Mouse (Mus musculus): ENCODE measurements around the gene Eipr1. TPM values are rescaled to one million over a fixed set of nuclear protein-coding genes. Genes with fewer than 3 reads are reported as not detected.
A peak's percentile ranks its signal among the peaks of the same experiment; 100 is the strongest.

Eipr1 gene
- polyA plus RNA-seq, 1 experiment from 2014 or later: 25.6 TPM

DNA sequence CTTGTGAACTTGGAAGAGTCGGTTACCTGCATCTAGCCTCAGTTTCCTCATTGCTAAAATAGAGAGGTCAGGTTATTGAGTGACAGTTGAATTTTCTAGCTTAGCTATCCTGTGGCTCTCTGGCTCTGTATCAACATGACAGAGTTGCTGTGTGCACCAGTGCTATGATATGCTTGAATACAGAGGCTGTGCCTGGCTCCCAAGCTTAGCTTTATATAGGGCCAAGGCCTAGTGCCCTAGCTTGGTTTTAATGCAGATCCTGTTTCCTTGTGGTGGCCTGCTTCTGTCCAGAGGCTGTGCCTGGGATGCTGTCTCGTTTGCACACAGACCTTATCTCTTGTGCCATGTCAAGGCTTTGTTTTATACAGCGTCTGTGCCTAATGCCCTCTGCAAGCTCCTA lies 66.3 kb downstream of the Eipr1 start:
- DNase-seq (ENCODE audit: low read depth, low spot score) (no peak), ATAC-seq (no peak)
- H3K27me3 ChIP-seq: no peaks in the 10 kb centered on the region
- ChIA-PET POLR2A (no interaction called here), CTCF (no interaction called here)
- in situ Hi-C loops (cut with MboI; ENCODE audit: low pct_unique_long_range_greater_than_20kb): no loop called here
- no peak for TF ChIP-seq CTCF (IDR thresholded peaks at IDR 0.05)

DNA sequence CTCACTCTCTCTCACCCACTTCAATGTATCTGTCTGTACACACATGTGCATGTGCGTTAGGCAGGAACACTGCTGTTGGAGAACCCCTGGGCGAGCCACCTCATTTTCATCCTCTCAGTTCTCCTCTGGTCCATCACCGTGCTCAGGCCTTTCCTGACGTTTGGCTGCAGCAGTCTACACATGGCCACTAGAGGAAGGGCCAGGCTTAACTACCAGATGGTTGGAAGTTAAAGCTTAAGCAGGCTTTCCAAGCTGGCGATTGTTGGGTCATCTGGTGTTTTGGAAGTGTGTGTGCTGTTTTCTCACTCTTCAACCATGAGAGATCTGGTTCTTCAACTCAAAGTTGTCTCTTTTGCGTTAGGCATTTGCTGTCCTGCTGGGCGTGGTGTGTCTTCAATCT lies 71.9 kb downstream of the Eipr1 start:
- POLR2A ChIA-PET: no interaction called here

DNA sequence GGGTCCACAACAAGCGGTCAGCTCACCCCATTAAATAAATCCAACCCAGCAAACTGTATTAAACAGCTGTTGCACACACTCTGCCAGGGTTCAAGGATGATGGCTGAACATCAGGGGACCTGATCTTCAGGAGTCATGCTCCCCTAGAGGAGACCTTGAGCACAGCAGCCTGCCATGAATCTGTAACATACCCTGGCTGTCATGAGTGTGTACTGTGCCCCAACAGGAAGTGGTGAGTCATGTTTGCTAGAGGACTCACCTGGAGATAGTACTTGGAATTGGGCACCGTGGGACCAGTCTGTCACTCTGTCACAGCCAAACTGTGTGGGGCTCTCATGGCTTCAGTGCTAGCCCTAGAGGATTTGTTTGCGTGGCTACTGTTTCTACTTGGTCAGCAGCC lies 77.9 kb downstream of the Eipr1 start:
- in situ Hi-C loops (cut with MboI; ENCODE audit: low pct_unique_long_range_greater_than_20kb): no loop called here
- TF ChIP-seq CTCF (IDR thresholded peaks at IDR 0.05): no peak
- no peaks in the 10 kb centered on the region for H3K27me3 ChIP-seq
- ATAC-seq (no peak), DNase-seq (ENCODE audit: low read depth, low spot score) (no peak)
- CTCF ChIA-PET: no interaction called here
- POLR2A ChIA-PET: no interaction called here

More for the DNA sequence above, 71.9 kb downstream of the Eipr1 start:
- no peaks in the 10 kb centered on the region for H3K27me3 ChIP-seq
- ATAC-seq (no peak), DNase-seq (ENCODE audit: low read depth, low spot score) (no peak)
- CTCF ChIA-PET: no interaction called here
- in situ Hi-C loops (cut with MboI; ENCODE audit: low pct_unique_long_range_greater_than_20kb): no loop called here
- TF ChIP-seq CTCF (IDR thresholded peaks at IDR 0.05): no peak

DNA sequence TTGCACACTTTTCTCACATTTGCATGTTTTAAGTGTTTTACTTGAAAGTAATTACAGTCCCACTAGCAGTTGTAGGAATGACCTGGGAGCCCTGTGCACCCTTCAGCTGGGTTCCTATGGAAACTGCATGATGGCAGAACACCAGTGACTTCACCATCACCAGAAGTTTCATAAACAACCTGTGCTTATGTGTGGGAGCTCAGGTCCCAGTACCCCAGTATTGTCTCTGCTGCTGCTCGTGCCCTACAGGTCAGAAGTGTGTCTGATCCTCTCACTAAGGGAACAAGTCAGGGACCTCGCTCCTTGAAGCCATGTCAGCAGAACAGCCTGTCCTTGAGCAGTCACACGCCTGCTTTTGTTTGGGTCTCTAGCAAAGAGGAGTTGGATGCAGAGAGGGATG lies 78.9 kb downstream of the Eipr1 start:
- TF ChIP-seq CTCF (IDR thresholded peaks at IDR 0.05): no peak
- POLR2A ChIA-PET: no interaction called here
- CTCF ChIA-PET: no interaction called here

DNA sequence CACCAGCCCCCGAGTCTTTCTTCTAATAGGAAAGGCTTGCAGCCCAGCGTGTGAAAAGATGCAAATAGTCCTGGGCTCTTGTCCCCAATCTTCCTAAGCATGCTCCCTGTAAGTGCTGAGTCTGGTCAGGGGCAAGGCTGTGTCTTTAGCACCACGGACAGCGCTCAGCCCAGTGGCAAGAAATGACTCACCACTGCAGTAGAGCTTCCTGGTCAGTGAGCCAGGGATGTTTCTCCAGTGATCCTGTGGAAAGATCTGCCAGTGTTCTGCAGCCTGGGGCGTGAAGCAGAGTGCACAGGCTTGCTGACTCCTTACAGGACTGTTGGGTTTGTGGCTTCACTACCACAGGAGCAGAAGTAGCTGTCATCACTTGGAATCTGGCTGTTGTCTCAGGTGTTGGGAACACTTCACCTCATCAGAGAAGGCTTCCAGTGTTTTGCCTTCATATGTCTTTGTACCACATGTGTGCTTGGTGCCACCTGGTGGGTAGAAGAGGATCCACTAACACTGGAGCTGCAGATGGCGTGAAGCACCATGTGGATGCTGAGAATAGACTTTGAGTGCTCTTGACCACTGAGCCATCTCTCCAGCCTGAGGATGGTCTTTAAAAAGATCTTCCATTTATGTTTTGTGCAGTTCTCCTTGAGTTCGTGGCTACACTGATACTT lies 79.6 kb downstream of the Eipr1 start:
- ChIA-PET CTCF (interaction anchor here (1.2 kb wide), 1 partner anchor 23 kb away, joined by 3 read pairs; no protein-coding TSS in a partner anchor), POLR2A (no interaction called here)
- H3K27me3 ChIP-seq: no peaks in the 10 kb centered on the region
- TF ChIP-seq CTCF (IDR thresholded peaks at IDR 0.05): no peak
- ATAC-seq (peak; percentile 95), DNase-seq (ENCODE audit: low read depth, low spot score) (peak; percentile 35)
- in situ Hi-C loops (cut with MboI; ENCODE audit: low pct_unique_long_range_greater_than_20kb): no loop called here

More for the DNA sequence above, 78.9 kb downstream of the Eipr1 start:
- in situ Hi-C loops (cut with MboI; ENCODE audit: low pct_unique_long_range_greater_than_20kb): no loop called here
- ATAC-seq: no peak
- H3K27me3 ChIP-seq: no peaks in the 10 kb centered on the region
- no peak for DNase-seq (ENCODE audit: low read depth, low spot score)

DNA sequence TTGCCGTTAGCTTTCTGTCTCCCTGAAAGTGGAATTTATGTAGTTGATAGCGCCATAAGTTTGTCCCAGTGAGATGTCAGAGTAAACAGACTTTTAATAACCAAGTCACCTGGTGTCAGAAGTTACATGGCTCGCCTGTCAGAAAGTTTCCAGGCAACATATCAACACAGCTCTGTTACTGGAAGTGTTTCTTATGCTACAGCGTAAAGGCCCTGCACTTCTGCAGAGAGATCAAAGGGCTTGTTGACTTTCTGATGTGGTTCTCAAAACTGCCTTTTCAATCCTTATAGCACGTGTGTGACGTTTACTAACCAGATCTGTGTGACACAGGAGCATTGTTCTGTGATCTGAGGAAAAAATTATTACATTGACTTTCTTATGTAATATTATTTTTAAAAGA lies 82.7 kb downstream of the Eipr1 start:
- in situ Hi-C loops (cut with MboI; ENCODE audit: low pct_unique_long_range_greater_than_20kb): no loop called here
- CTCF ChIA-PET: no interaction called here
- POLR2A ChIA-PET: no interaction called here
- ATAC-seq (no peak), DNase-seq (ENCODE audit: low read depth, low spot score) (no peak)
- TF ChIP-seq CTCF (IDR thresholded peaks at IDR 0.05): no peak
- H3K27me3 ChIP-seq: no peaks in the 10 kb centered on the region

DNA sequence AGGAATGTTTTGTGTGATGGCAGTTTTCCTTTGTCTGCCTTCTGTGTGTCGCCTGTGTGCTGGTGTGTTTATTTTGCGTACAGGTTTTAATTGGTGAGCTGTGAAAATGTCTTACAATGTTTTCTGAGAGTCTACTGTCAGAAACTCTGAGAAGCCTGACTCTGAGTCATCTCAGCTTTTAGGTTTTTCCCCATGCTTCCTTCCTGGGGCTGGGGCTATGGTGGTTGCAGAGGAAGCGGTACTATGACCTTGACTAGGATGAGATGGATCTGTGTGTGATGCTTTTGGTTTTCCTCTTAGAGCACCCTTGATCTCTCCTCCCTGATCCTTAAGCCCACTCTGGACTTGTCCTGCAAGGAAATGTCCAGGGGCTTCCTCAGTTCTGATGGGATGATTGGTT lies 84.1 kb downstream of the Eipr1 start:
- DNase-seq (ENCODE audit: low read depth, low spot score): no peak
- H3K27me3 ChIP-seq: no peaks in the 10 kb centered on the region
- POLR2A ChIA-PET: no interaction called here
- ATAC-seq: no peak
- CTCF ChIA-PET: no interaction called here
- no peak for TF ChIP-seq CTCF (IDR thresholded peaks at IDR 0.05)
- in situ Hi-C loops (cut with MboI; ENCODE audit: low pct_unique_long_range_greater_than_20kb): no loop called here

DNA sequence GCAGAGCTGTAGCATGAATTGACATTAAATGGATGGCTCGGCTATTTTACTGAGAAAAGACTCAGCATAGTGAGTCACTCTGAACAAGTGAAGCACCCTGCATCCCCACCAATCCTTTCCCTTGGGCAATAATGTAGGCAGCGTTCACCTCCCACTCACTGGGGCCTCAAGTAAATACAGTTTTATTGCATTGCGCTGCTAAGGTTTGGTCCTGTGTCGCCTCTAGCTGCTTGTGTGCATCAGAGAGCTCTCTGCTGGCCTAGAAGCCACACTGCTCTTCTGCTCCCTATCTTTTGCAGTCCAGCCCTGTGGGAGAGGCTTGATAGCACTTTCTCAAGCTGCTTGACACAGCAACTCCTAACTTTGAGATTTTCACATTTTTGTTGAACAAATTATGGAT lies 86.7 kb downstream of the Eipr1 start:
- in situ Hi-C loops (cut with MboI; ENCODE audit: low pct_unique_long_range_greater_than_20kb): no loop called here
- TF ChIP-seq CTCF (IDR thresholded peaks at IDR 0.05): no peak
- CTCF ChIA-PET: no interaction called here

DNA sequence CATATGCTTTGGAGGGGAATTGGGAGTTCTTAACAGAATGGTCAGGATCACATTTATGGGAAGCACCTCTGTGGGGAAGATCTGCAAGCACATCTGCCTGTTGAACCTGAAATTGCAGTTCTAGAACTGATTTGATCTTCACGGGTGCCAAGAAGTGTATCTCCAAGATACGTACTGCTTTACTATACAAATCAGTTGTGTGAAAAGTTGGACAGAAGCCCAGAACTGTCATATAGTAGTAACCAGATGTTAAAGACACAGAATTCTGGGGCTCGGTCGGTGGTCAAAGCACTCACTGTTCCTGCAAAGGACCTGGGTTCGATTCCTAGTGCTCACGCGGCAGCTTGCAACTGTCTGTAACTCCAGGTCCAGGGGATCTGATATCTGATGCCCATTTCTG lies 87.4 kb downstream of the Eipr1 start:
- TF ChIP-seq CTCF (IDR thresholded peaks at IDR 0.05): no peak
- CTCF ChIA-PET: no interaction called here
- ATAC-seq (no peak), DNase-seq (ENCODE audit: low read depth, low spot score) (no peak)
- H3K27me3 ChIP-seq: no peaks in the 10 kb centered on the region
- in situ Hi-C loops (cut with MboI; ENCODE audit: low pct_unique_long_range_greater_than_20kb): no loop called here
- POLR2A ChIA-PET: no interaction called here

More for the DNA sequence above, 86.7 kb downstream of the Eipr1 start:
- ATAC-seq (no peak), DNase-seq (ENCODE audit: low read depth, low spot score) (no peak)
- no peaks in the 10 kb centered on the region for H3K27me3 ChIP-seq
- POLR2A ChIA-PET: no interaction called here

DNA sequence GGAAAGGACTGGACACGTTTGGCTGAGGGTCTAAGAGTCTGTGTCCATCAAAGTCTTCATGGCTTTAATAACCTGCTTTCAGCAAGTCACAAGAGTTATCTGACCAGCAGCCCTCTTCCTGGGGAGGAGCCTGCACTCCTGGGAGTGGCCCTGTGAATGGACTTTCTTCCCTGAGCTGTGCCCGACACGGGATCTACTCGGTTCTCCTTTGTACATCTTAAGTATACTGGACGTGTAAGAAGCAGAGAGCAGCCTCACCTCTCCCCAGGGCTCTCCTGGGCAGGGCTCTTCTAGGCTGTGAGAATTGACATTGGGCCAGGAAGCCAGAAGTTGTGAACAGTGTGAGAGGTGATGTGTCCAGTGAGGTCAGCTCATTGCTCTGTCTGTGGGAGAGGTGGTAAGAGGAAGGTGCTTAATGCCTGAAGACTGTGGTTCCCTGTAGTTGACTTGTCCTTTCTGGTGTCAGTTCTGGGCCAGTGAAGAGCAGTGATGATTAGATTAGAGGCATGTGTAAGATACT lies 89.6 kb downstream of the Eipr1 start:
- H3K27me3 ChIP-seq: no peaks in the 10 kb centered on the region
- no peak for ATAC-seq
- CTCF ChIA-PET: no interaction called here
- in situ Hi-C loops (cut with MboI; ENCODE audit: low pct_unique_long_range_greater_than_20kb): no loop called here
- POLR2A ChIA-PET: no interaction called here
- no peak for DNase-seq (ENCODE audit: low read depth, low spot score)
- TF ChIP-seq CTCF (IDR thresholded peaks at IDR 0.05): no peak

DNA sequence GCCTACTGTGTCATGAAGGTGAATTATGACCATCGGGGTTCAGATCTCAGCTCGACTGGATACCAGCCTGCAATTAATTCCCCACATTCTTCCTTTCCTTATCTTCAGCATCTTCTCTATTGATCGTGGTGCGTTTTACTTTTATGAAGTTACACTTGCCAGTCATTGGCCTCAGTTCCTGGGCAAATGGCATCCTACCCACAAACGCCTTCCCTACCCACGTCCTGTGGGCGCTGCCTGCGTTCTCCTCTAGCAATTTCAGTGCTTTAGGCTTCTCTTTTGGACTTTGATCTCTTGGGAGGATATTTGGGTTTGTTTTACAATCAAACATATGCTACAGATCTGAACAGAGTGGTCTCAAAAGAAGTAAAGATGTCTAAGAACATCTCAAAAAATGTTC lies 94.2 kb downstream of the Eipr1 start:
- ChIA-PET CTCF (no interaction called here), POLR2A (no interaction called here)
- DNase-seq (ENCODE audit: low read depth, low spot score): no peak
- ATAC-seq: no peak
- no peak for TF ChIP-seq CTCF (IDR thresholded peaks at IDR 0.05)
- in situ Hi-C loops (cut with MboI; ENCODE audit: low pct_unique_long_range_greater_than_20kb): no loop called here
- H3K27me3 ChIP-seq: no peaks in the 10 kb centered on the region

DNA sequence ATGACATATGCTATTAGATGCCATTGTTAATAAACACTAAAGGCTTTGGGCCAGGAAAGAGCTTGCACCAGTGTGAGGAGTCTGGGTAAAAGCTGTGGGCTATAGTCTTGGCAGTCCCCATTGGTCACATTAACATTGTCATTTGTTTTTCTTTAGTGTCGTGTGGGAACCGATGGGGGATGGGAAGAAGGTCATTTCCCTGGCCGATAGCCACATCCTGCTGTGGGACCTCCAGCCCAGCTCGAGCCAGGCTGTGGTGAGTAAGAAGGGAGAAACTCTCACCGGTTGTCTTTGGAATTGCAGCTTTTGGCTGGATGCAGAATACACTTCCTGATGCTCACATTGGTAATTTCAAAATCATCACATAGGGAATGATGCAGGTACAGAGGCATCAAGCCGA lies 95.8 kb downstream of the Eipr1 start:
- in situ Hi-C loops (cut with MboI; ENCODE audit: low pct_unique_long_range_greater_than_20kb): no loop called here
- ChIA-PET CTCF (no interaction called here), POLR2A (no interaction called here)
- DNase-seq (ENCODE audit: low read depth, low spot score): no peak
- no peaks in the 10 kb centered on the region for H3K27me3 ChIP-seq
- no peak for ATAC-seq
- TF ChIP-seq CTCF (IDR thresholded peaks at IDR 0.05): no peak
